In genomic region chr2:147012623-147013184, GRCm38 (mm10) we compare ENCODE assay signal across 8 mouse cellular contexts. TPM values are rescaled to one million over a fixed set of nuclear protein-coding genes. Genes with fewer than 3 reads are reported as not detected.
DNase-seq lines count a peak whose midpoint lies in the region; ATAC-seq lines count a peak whose summit lies in the region.

Gene Xrn2 (plus strand): TSS chr2:147012996.

- under 1% methylated on average over 37 of the region's 37 CpGs for whole genome bisulfite sequencing in hindbrain, embryonic 16.5 days
- WGBS in macrophage (ENCODE audit: missing documents) = 2% methylated on average over 37 of the region's 37 CpGs

- no peaks in the 10 kb centered on the region for H3K9me3 ChIP-seq in hindbrain, embryonic 16.5 days (ENCODE audit: control insufficient read depth, low read length)

- peaks cover 19% of the 10 kb centered on the region for H3K4me1 ChIP-seq in hindbrain, embryonic 16.5 days (ENCODE audit: control insufficient read depth, insufficient read depth, low read depth, low read length)

- H3K4me2 ChIP-seq in hindbrain, embryonic 16.5 days (ENCODE audit: low read length) = peak within 1 kb of the TSS; percentile 83

- peaks cover 44% of the 10 kb centered on the region for H3K79me2 ChIP-seq in macrophage (ENCODE audit: inconsistent target)

- DNase-seq in WW6 (ENCODE audit: low read depth, low spot score) = peak; percentile 90
- peak; percentile 88 to 95 for DNase-seq in cerebellum, postnatal 4 days (ENCODE audit: low spot score in 2 of 2)
- DNase-seq in gastrocnemius, adult 18-20 months (ENCODE audit: low spot score) = peak; percentile 95
- peak; percentile 96 to 97 for DNase-seq in left cerebral cortex, adult 18-20 months (ENCODE audit: low spot score in 2 of 2)
- DNase-seq in right cerebral cortex, adult 18-20 months = peak; percentile 97
- peak; percentile 73 for DNase-seq in urinary bladder, postnatal 10 days (ENCODE audit: low spot score)

- no peaks in the 10 kb centered on the region for H3K36me3 ChIP-seq in hindbrain, embryonic 16.5 days (ENCODE audit: control insufficient read depth, insufficient read depth, low read length)
- H3K36me3 ChIP-seq in macrophage (ENCODE audit: inconsistent target) = no peaks in the 10 kb centered on the region

- peak; percentile 98 for ATAC-seq in hindbrain, embryonic 16.5 days

- peak within 1 kb of the TSS; percentile 98 for H3K27ac ChIP-seq in hindbrain, embryonic 16.5 days (ENCODE audit: low read depth, low read length)
- H3K27ac ChIP-seq in macrophage = peak within 1 kb of the TSS; percentile 94

- peak within 1 kb of the TSS; percentile 91 for H3K9ac ChIP-seq in hindbrain, embryonic 16.5 days (ENCODE audit: low read depth, low read length)

- H3K4me3 ChIP-seq in hindbrain, embryonic 16.5 days (ENCODE audit: low read length) = peak within 1 kb of the TSS; percentile 86
- H3K4me3 ChIP-seq in macrophage (ENCODE audit: inconsistent target) = peak within 1 kb of the TSS; percentile 91

- H3K27me3 ChIP-seq in hindbrain, embryonic 16.5 days (replicated peaks; ENCODE audit: control insufficient read depth, insufficient read depth, low read length) = no peaks in the 10 kb centered on the region

RNA-seq across cellular contexts. Expression of gene Xrn2, which starts in this region (rescaled TPM):
- 10 to 100 TPM; 11.8 to 12.5 TPM for total RNA-seq in gastrocnemius, adult 18-20 months (2021)
- 58.5 and 67.4 TPM in 2 replicates for polyA plus RNA-seq in hindbrain, embryonic 16.5 days (2015; fragmentation: Nextera tagmentation; extraction: Ambion mirVana)
- 10 to 100 TPM; 39.7 to 40.1 TPM for total RNA-seq in left cerebral cortex, adult 18-20 months (2021)
- 100 to 1,000 TPM; 188 to 385 (median 249) TPM for total RNA-seq in macrophage (2018; cell fraction: chromatin; rRNA removed)
- total RNA-seq in macrophage (2018; cell fraction: cytosol; rRNA removed) = 10 to 100 TPM; 55.2 to 89.0 (median 66.9) TPM
- 100 to 1,000 TPM in 25 of 26 experiments, 10 to 100 TPM in 1; 86.0 to 227 (median 120) TPM for total RNA-seq in macrophage (2018; cell fraction: nucleus; rRNA removed)
- polyA plus RNA-seq in macrophage (2018) = 58.1 to 75.3 TPM (median 58.7 TPM) in 3 replicates

Comparison
In these comparisons a context has a peak if more than half of its experiments do, and no peak if none do; other contexts are left out.
1. Peak in every context shown above with its lines: DNase-seq, ATAC-seq, H3K4me3 ChIP-seq and H3K27ac ChIP-seq.